Mouse (Mus musculus): ENCODE results near the gene Eef2. TPM values are rescaled to one million over a fixed set of nuclear protein-coding genes. Genes with fewer than 3 reads are reported as not detected.

Eef2 gene
- polyA plus RNA-seq (2014; fragmentation: Nextera tagmentation; extraction: Ambion mirVana): 479 and 528 TPM in 2 replicates

- WGBS: under 1% methylated on average over 77 of the region's 77 CpGs
- peaks cover 27% of the 10 kb centered on the region for H3K4me1 ChIP-seq (ENCODE audit: control insufficient read depth, insufficient read depth, low read length)
- ATAC-seq (ENCODE audit: low FRiP score, low TSS enrichment): peak; percentile 83
Measured at GRCm38 (mm10) chr10:81176466-81177271, at the start of gene Eef2. Gene Eef2, plus strand, starts transcription at chr10:81176631.

GRCm38 (mm10) chr10:81134181-81134587, 42.2 kb upstream of the Eef2 start:
- Histone ChIP-seq H3K36me3 (ENCODE audit: control insufficient read depth, insufficient read depth, low read length) (no peaks in the 10 kb centered on the region), H3K27ac (replicated peaks; ENCODE audit: low read depth, low read length) (no peak overlapping the region), H3K9ac (replicated peaks; ENCODE audit: low read length) (no peak overlapping the region), H3K4me1 (ENCODE audit: control insufficient read depth, insufficient read depth, low read length) (peaks cover 16% of the 10 kb centered on the region), H3K4me3 (replicated peaks; ENCODE audit: low read depth, low read length) (no peak overlapping the region), H3K4me2 (ENCODE audit: low read length) (no peak overlapping the region), H3K27me3 (ENCODE audit: control insufficient read depth, insufficient read depth, low read length) (peaks cover 54% of the 10 kb centered on the region), H3K9me3 (ENCODE audit: control insufficient read depth, low read length) (no peaks in the 10 kb centered on the region)
- WGBS: 5% methylated on average over 16 of the region's 16 CpGs
- DNase-seq: no peak
- no peak for ATAC-seq (ENCODE audit: low FRiP score, low TSS enrichment)

More at GRCm38 (mm10) chr10:81176466-81177271, at the start of gene Eef2:
- H3K4me3 ChIP-seq (replicated peaks; ENCODE audit: low read depth, low read length): peak within 1 kb of the TSS; percentile 95
- no peaks in the 10 kb centered on the region for H3K9me3 ChIP-seq (ENCODE audit: control insufficient read depth, low read length)
- peaks cover 43% of the 10 kb centered on the region for H3K36me3 ChIP-seq (ENCODE audit: control insufficient read depth, insufficient read depth, low read length)
- DNase-seq: peak; percentile 100
- peak within 1 kb of the TSS; percentile 98 for H3K27ac ChIP-seq (replicated peaks; ENCODE audit: low read depth, low read length)
- H3K27me3 ChIP-seq (ENCODE audit: control insufficient read depth, insufficient read depth, low read length): no peaks in the 10 kb centered on the region
- peak within 1 kb of the TSS; percentile 96 for H3K9ac ChIP-seq (replicated peaks; ENCODE audit: low read length)
- H3K4me2 ChIP-seq (ENCODE audit: low read length): peak within 1 kb of the TSS; percentile 94

GRCm38 (mm10) chr10:81134966-81135681, 41.3 kb upstream of the Eef2 start, which contains the start of gene Zbtb7a:
Gene Zbtb7a, plus strand, starts transcription at chr10:81135220.
- peaks cover 48% of the 10 kb centered on the region for H3K27me3 ChIP-seq (ENCODE audit: control insufficient read depth, insufficient read depth, low read length)
- DNase-seq (peak; percentile 45), ATAC-seq (ENCODE audit: low FRiP score, low TSS enrichment) (no peak)
- H3K4me2 ChIP-seq (ENCODE audit: low read length): peak within 1 kb of the TSS; percentile 98
- no peaks in the 10 kb centered on the region for H3K36me3 ChIP-seq (ENCODE audit: control insufficient read depth, insufficient read depth, low read length)
- H3K4me3 ChIP-seq (replicated peaks; ENCODE audit: low read depth, low read length): peak within 1 kb of the TSS; percentile 78
- peaks cover 22% of the 10 kb centered on the region for H3K4me1 ChIP-seq (ENCODE audit: control insufficient read depth, insufficient read depth, low read length)
- WGBS: 2% methylated on average over 41 of the region's 41 CpGs
- H3K9ac ChIP-seq (replicated peaks; ENCODE audit: low read length): peak within 1 kb of the TSS; percentile 77
- H3K27ac ChIP-seq (replicated peaks; ENCODE audit: low read depth, low read length): peak within 1 kb of the TSS; percentile 89
- no peaks in the 10 kb centered on the region for H3K9me3 ChIP-seq (ENCODE audit: control insufficient read depth, low read length)

- Histone ChIP-seq H3K4me2 (ENCODE audit: low read length) (peak overlapping the region; percentile 98), H3K27ac (replicated peaks; ENCODE audit: low read depth, low read length) (peak overlapping the region; percentile 89), H3K9ac (replicated peaks; ENCODE audit: low read length) (peak overlapping the region; percentile 77), H3K27me3 (ENCODE audit: control insufficient read depth, insufficient read depth, low read length) (peaks cover 38% of the 10 kb centered on the region), H3K4me1 (ENCODE audit: control insufficient read depth, insufficient read depth, low read length) (peaks cover 28% of the 10 kb centered on the region), H3K9me3 (ENCODE audit: control insufficient read depth, low read length) (no peaks in the 10 kb centered on the region), H3K4me3 (replicated peaks; ENCODE audit: low read depth, low read length) (peak overlapping the region; percentile 78), H3K36me3 (ENCODE audit: control insufficient read depth, insufficient read depth, low read length) (no peaks in the 10 kb centered on the region)
- peak; percentile 84 for DNase-seq
- peak; percentile 12; the same call in 1 of the 2 replicates for ATAC-seq (ENCODE audit: low FRiP score, low TSS enrichment)
- WGBS: under 1% methylated on average over 74 of the region's 86 CpGs
Measured at GRCm38 (mm10) chr10:81135831-81136705, 40.4 kb upstream of the Eef2 start.

GRCm38 (mm10) chr10:81136706-81137231, 39.7 kb upstream of the Eef2 start:
- Histone ChIP-seq H3K27me3 (ENCODE audit: control insufficient read depth, insufficient read depth, low read length) (peaks cover 38% of the 10 kb centered on the region), H3K4me3 (replicated peaks; ENCODE audit: low read depth, low read length) (peak overlapping the region; percentile 78), H3K4me1 (ENCODE audit: control insufficient read depth, insufficient read depth, low read length) (peaks cover 30% of the 10 kb centered on the region), H3K27ac (replicated peaks; ENCODE audit: low read depth, low read length) (peak overlapping the region; percentile 89), H3K36me3 (ENCODE audit: control insufficient read depth, insufficient read depth, low read length) (no peaks in the 10 kb centered on the region), H3K4me2 (ENCODE audit: low read length) (peak overlapping the region; percentile 98), H3K9me3 (ENCODE audit: control insufficient read depth, low read length) (no peaks in the 10 kb centered on the region), H3K9ac (replicated peaks; ENCODE audit: low read length) (peak overlapping the region; percentile 77)
- ATAC-seq (ENCODE audit: low FRiP score, low TSS enrichment) (peak; percentile 55), DNase-seq (peak; percentile 88)
- 1% methylated on average over 47 of the region's 50 CpGs for WGBS

- under 1% methylated on average over 71 of the region's 89 CpGs for WGBS
- Histone ChIP-seq H3K4me3 (replicated peaks; ENCODE audit: low read depth, low read length) (peak overlapping the region; percentile 78), H3K4me2 (ENCODE audit: low read length) (peak overlapping the region; percentile 98), H3K4me1 (ENCODE audit: control insufficient read depth, insufficient read depth, low read length) (peaks cover 30% of the 10 kb centered on the region), H3K9me3 (ENCODE audit: control insufficient read depth, low read length) (no peaks in the 10 kb centered on the region), H3K36me3 (ENCODE audit: control insufficient read depth, insufficient read depth, low read length) (no peaks in the 10 kb centered on the region), H3K9ac (replicated peaks; ENCODE audit: low read length) (peak overlapping the region; percentile 81), H3K27me3 (ENCODE audit: control insufficient read depth, insufficient read depth, low read length) (peaks cover 34% of the 10 kb centered on the region), H3K27ac (replicated peaks; ENCODE audit: low read depth, low read length) (peak overlapping the region; percentile 89)
- peak; percentile 98 for DNase-seq
- ATAC-seq (ENCODE audit: low FRiP score, low TSS enrichment): peak; percentile 93
Measured at GRCm38 (mm10) chr10:81137252-81138130, 38.9 kb upstream of the Eef2 start.

GRCm38 (mm10) chr10:81138131-81138782, 38.2 kb upstream of the Eef2 start:
- H3K4me3 ChIP-seq (replicated peaks; ENCODE audit: low read depth, low read length): peak overlapping the region; percentile 78
- under 1% methylated on average over 18 of the region's 24 CpGs for WGBS
- H3K4me1 ChIP-seq (ENCODE audit: control insufficient read depth, insufficient read depth, low read length): peaks cover 30% of the 10 kb centered on the region
- DNase-seq (peak; percentile 40), ATAC-seq (ENCODE audit: low FRiP score, low TSS enrichment) (no peak)
- H3K36me3 ChIP-seq (ENCODE audit: control insufficient read depth, insufficient read depth, low read length): no peaks in the 10 kb centered on the region
- H3K9me3 ChIP-seq (ENCODE audit: control insufficient read depth, low read length): no peaks in the 10 kb centered on the region
- peak overlapping the region; percentile 71 for H3K4me2 ChIP-seq (ENCODE audit: low read length)
- H3K9ac ChIP-seq (replicated peaks; ENCODE audit: low read length): peak overlapping the region; percentile 81
- peaks cover 28% of the 10 kb centered on the region for H3K27me3 ChIP-seq (ENCODE audit: control insufficient read depth, insufficient read depth, low read length)
- peak overlapping the region; percentile 82 for H3K27ac ChIP-seq (replicated peaks; ENCODE audit: low read depth, low read length)
